Mouse (Mus musculus): ENCODE data around the gene Slc39a11. TPM values are rescaled to one million over a fixed set of nuclear protein-coding genes. Genes with fewer than 3 reads are reported as not detected.

Gene Slc39a11
- polyA plus RNA-seq, 2 experiments: 5.1 to 10.2 TPM

DNA sequence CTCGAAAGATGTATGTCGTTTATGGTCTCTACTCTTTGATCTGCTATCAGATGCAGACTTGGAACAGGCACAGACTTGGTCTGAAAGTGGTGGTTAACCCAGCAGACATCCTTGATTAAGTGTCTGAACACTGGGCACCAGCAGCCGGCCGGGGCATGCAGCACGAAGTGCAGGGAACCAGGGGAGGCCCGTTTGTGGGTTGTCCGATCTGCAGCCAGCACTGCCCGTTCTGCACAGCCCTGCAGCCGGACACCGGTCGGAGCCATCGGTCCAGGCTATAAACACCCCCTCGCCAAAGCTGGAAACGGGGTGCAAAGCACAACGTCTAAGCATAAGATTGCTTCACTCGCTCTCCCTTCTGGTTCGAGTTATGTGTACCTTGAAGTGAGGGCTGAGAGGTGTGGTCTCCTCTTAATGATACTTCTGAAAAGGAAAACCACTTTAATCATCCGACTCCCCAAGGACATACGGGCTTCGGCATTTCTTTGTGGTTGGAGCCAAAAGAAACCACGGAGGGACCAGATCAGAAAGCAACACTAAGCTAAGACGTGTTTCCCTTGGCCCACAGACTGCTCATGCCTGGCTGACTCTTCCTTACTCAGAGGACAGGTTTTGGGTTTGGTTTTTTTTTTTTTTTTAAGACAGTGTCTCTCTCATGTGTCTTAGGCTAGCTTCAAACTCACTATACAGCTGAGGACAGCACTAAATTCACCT is 352.8 kb downstream of the Slc39a11 start:
- Histone ChIP-seq H3K27me3 (ENCODE audit: control insufficient read depth, insufficient read depth, low read length) (no peaks in the 10 kb centered on the region), H3K36me3 (replicated peaks; ENCODE audit: control insufficient read depth, insufficient read depth, low read depth) (no peaks in the 10 kb centered on the region), H3K27ac (no peak overlapping the region), H3K4me3 (ENCODE audit: insufficient read depth in 1 of 2, low read depth in 2 of 2, low read length in 2 of 2) (no peak overlapping the region), H3K9me3 (ENCODE audit: control insufficient read depth, low read length) (no peaks in the 10 kb centered on the region), H3K9ac (replicated peaks) (no peak overlapping the region), H3K4me1 (replicated peaks; ENCODE audit: control insufficient read depth in 2 of 2, insufficient read depth in 2 of 2, low read length in 1 of 2) (no peaks in the 10 kb centered on the region), H3K4me2 (ENCODE audit: low read depth) (no peak overlapping the region)
- 78% methylated on average over 22 of the region's 22 CpGs for WGBS (ENCODE audit: insufficient replicate concordance)
- no peak for ATAC-seq (ENCODE audit: insufficient read depth)
- DNase-seq (ENCODE audit: low read depth in 3 of 3, low spot score in 3 of 3): no peak
- TF ChIP-seq CTCF (IDR thresholded peaks at IDR 0.05; ENCODE audit: low read depth) (no peak), EP300 (IDR thresholded peaks at IDR 0.05; ENCODE audit: low read depth) (no peak)

DNA sequence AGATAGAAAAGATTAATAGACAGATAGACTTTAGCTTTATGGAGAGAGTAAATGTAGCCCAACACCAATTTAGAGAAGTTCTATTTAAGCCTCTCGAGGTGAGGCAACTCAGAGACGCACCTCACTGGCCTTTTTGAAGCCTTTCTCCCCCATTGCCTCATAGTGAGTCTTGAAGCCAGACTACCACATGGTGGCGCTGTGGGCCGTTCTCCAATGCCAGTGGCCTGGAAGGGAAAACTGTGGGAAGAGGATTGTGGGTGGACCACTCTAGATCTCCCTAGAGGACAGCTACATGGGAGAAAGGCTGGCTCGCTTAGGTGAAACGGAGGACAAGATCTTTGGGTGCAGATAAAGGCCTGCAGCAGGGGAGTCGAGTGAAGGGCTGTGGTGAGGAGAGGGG is 353.7 kb downstream of the Slc39a11 start:
- Histone ChIP-seq H3K4me2 (ENCODE audit: low read depth) (no peak overlapping the region), H3K9ac (replicated peaks) (no peak overlapping the region), H3K4me3 (ENCODE audit: insufficient read depth in 1 of 2, low read depth in 2 of 2, low read length in 2 of 2) (no peak overlapping the region), H3K27me3 (ENCODE audit: control insufficient read depth, insufficient read depth, low read length) (no peaks in the 10 kb centered on the region), H3K4me1 (replicated peaks; ENCODE audit: control insufficient read depth in 2 of 2, insufficient read depth in 2 of 2, low read length in 1 of 2) (no peaks in the 10 kb centered on the region), H3K9me3 (ENCODE audit: control insufficient read depth, low read length) (no peaks in the 10 kb centered on the region), H3K27ac (no peak overlapping the region), H3K36me3 (replicated peaks; ENCODE audit: control insufficient read depth, insufficient read depth, low read depth) (no peaks in the 10 kb centered on the region)
- TF ChIP-seq EP300 (IDR thresholded peaks at IDR 0.05; ENCODE audit: low read depth) (no peak), CTCF (IDR thresholded peaks at IDR 0.05; ENCODE audit: low read depth) (peak; percentile 75)
- 40% methylated on average over 7 of the region's 7 CpGs for WGBS (ENCODE audit: insufficient replicate concordance)
- DNase-seq (ENCODE audit: low read depth in 3 of 3, low spot score in 3 of 3) (no peak), ATAC-seq (ENCODE audit: insufficient read depth) (no peak)

DNA sequence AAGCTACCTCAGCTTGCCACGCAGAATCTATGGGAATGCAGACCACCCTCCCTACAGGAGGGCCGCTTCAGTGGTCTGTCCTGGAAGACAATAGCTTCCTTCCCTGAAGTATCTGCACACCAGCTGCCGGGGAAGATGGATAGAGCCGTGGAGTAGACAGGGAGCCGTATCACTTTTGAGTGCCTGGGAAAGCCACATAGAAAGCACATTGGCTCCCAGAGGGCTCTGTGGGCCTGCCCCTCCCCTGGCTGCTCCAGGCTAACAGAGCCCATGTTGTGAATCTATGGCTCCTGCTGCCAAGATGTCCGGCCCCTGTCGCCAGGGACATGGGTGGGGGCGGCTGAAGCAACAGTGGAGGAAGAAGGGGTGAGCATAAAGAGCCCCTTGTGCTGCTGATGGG is 355.4 kb downstream of the Slc39a11 start:
- 67% methylated on average over 8 of the region's 8 CpGs for WGBS (ENCODE audit: insufficient replicate concordance)
- no peaks in the 10 kb centered on the region for H3K9me3 ChIP-seq (ENCODE audit: control insufficient read depth, low read length)
- no peak for ATAC-seq (ENCODE audit: insufficient read depth)
- no peaks in the 10 kb centered on the region for H3K4me1 ChIP-seq (replicated peaks; ENCODE audit: control insufficient read depth in 2 of 2, insufficient read depth in 2 of 2, low read length in 1 of 2)
- H3K9ac ChIP-seq (replicated peaks): no peak overlapping the region
- H3K36me3 ChIP-seq (replicated peaks; ENCODE audit: control insufficient read depth, insufficient read depth, low read depth): no peaks in the 10 kb centered on the region
- H3K4me2 ChIP-seq (ENCODE audit: low read depth): no peak overlapping the region
- H3K4me3 ChIP-seq (ENCODE audit: insufficient read depth in 1 of 2, low read depth in 2 of 2, low read length in 2 of 2): no peak overlapping the region
- TF ChIP-seq EP300 (IDR thresholded peaks at IDR 0.05; ENCODE audit: low read depth): no peak
- no peak for TF ChIP-seq CTCF (IDR thresholded peaks at IDR 0.05; ENCODE audit: low read depth)
- no peak overlapping the region for H3K27ac ChIP-seq
- DNase-seq (ENCODE audit: low read depth in 3 of 3, low spot score in 3 of 3): no peak
- no peaks in the 10 kb centered on the region for H3K27me3 ChIP-seq (ENCODE audit: control insufficient read depth, insufficient read depth, low read length)

DNA sequence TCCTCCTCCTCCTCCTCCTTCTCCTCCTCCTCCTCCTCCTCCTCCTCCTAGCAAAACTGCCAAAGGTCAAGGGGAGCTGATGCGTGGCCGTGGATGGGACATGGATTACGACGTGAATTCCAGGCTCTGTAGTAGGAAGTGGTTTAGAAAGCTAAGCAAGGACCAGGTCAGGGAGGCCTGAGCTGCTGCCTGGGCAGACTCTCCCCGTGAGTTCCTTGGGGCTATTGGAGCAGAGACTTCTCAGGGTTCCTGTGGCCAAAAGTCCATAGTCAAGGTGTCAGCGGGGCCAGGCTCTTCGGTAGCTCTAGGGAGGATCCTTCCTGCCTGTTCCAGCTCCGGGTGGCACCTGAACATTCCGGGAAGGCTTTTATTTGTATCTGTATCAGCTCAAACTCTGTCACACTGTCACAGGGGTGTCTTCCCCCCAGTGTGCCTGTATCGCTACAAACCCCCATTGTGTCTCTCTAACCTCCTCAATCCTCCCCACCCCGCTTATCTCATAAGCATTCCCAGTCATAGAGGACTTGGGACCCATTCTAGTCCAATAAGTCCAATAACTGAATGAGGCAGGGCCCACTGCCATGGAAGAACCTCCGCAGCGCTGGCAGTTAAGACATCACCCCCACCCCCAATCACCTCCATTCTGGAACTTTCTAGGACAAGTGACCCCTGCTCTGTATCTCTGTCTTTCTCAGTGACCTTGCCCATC is 356.8 kb downstream of the Slc39a11 start:
- no peak for DNase-seq (ENCODE audit: low read depth in 3 of 3, low spot score in 3 of 3)
- H3K4me1 ChIP-seq (replicated peaks; ENCODE audit: control insufficient read depth in 2 of 2, insufficient read depth in 2 of 2, low read length in 1 of 2): no peaks in the 10 kb centered on the region
- WGBS (ENCODE audit: insufficient replicate concordance): 75% methylated on average over 13 of the region's 13 CpGs
- no peak overlapping the region for H3K4me3 ChIP-seq (ENCODE audit: insufficient read depth in 1 of 2, low read depth in 2 of 2, low read length in 2 of 2)
- no peak overlapping the region for H3K4me2 ChIP-seq (ENCODE audit: low read depth)
- TF ChIP-seq EP300 (IDR thresholded peaks at IDR 0.05; ENCODE audit: low read depth) (no peak), CTCF (IDR thresholded peaks at IDR 0.05; ENCODE audit: low read depth) (no peak)
- H3K9ac ChIP-seq (replicated peaks): no peak overlapping the region
- H3K27me3 ChIP-seq (ENCODE audit: control insufficient read depth, insufficient read depth, low read length): no peaks in the 10 kb centered on the region
- no peaks in the 10 kb centered on the region for H3K9me3 ChIP-seq (ENCODE audit: control insufficient read depth, low read length)
- no peak overlapping the region for H3K27ac ChIP-seq
- no peaks in the 10 kb centered on the region for H3K36me3 ChIP-seq (replicated peaks; ENCODE audit: control insufficient read depth, insufficient read depth, low read depth)
- ATAC-seq (ENCODE audit: insufficient read depth): no peak
